Mouse (Mus musculus): ENCODE results near the gene Tarm1. TPM values are rescaled to one million over a fixed set of nuclear protein-coding genes. Genes with fewer than 3 reads are reported as not detected.

Gene Tarm1
- 1.9 TPM for polyA plus RNA-seq (2014; fragmentation: Illumina TruSeq; extraction: RNeasy Lipid Tissue Mini Kit (QIAGEN cat#74804); ENCODE audit: low read depth, low replicate concordance)

GRCm38 (mm10) chr7:3502439-3502838, at the start of gene Tarm1:
TSS of gene Tarm1 (minus strand) at chr7:3502624.

Other genes starting within 250 kb of the Tarm1 start
- gene Myadm, start 213.5 kb downstream of the Tarm1 start, polyA plus RNA-seq (2014; fragmentation: Illumina TruSeq; extraction: RNeasy Lipid Tissue Mini Kit (QIAGEN cat#74804); ENCODE audit: low read depth, low replicate concordance), result 43.0 TPM
- not detected for gene Prkcg, start 213.4 kb downstream of the Tarm1 start, polyA plus RNA-seq (2014; fragmentation: Illumina TruSeq; extraction: RNeasy Lipid Tissue Mini Kit (QIAGEN cat#74804); ENCODE audit: low read depth, low replicate concordance)
- 0.24 TPM for gene Cacng7, start 169.7 kb downstream of the Tarm1 start, polyA plus RNA-seq (2014; fragmentation: Illumina TruSeq; extraction: RNeasy Lipid Tissue Mini Kit (QIAGEN cat#74804); ENCODE audit: low read depth, low replicate concordance)
- not detected for gene Cacng8, start 111.9 kb downstream of the Tarm1 start, polyA plus RNA-seq (2014; fragmentation: Illumina TruSeq; extraction: RNeasy Lipid Tissue Mini Kit (QIAGEN cat#74804); ENCODE audit: low read depth, low replicate concordance)
- not detected for gene Cacng6, start 78.4 kb downstream of the Tarm1 start, polyA plus RNA-seq (2014; fragmentation: Illumina TruSeq; extraction: RNeasy Lipid Tissue Mini Kit (QIAGEN cat#74804); ENCODE audit: low read depth, low replicate concordance)
- not detected for gene Oscar, start 113.5 kb upstream of the Tarm1 start, polyA plus RNA-seq (2014; fragmentation: Illumina TruSeq; extraction: RNeasy Lipid Tissue Mini Kit (QIAGEN cat#74804); ENCODE audit: low read depth, low replicate concordance)
- 32.4 TPM for gene Ndufa3, start 114.7 kb upstream of the Tarm1 start, polyA plus RNA-seq (2014; fragmentation: Illumina TruSeq; extraction: RNeasy Lipid Tissue Mini Kit (QIAGEN cat#74804); ENCODE audit: low read depth, low replicate concordance)
- not detected for gene Tfpt, start 127.3 kb upstream of the Tarm1 start, polyA plus RNA-seq (2014; fragmentation: Illumina TruSeq; extraction: RNeasy Lipid Tissue Mini Kit (QIAGEN cat#74804); ENCODE audit: low read depth, low replicate concordance)
- gene Prpf31, start 127.4 kb upstream of the Tarm1 start, polyA plus RNA-seq (2014; fragmentation: Illumina TruSeq; extraction: RNeasy Lipid Tissue Mini Kit (QIAGEN cat#74804); ENCODE audit: low read depth, low replicate concordance), result 20.0 TPM
- 5.7 TPM for gene Cnot3, start 142.6 kb upstream of the Tarm1 start, polyA plus RNA-seq (2014; fragmentation: Illumina TruSeq; extraction: RNeasy Lipid Tissue Mini Kit (QIAGEN cat#74804); ENCODE audit: low read depth, low replicate concordance)
- gene Leng1, start 163.2 kb upstream of the Tarm1 start, polyA plus RNA-seq (2014; fragmentation: Illumina TruSeq; extraction: RNeasy Lipid Tissue Mini Kit (QIAGEN cat#74804); ENCODE audit: low read depth, low replicate concordance), result 7.0 TPM
- 16.7 TPM for gene Tmc4, start 174.9 kb upstream of the Tarm1 start, polyA plus RNA-seq (2014; fragmentation: Illumina TruSeq; extraction: RNeasy Lipid Tissue Mini Kit (QIAGEN cat#74804); ENCODE audit: low read depth, low replicate concordance)
- 4.3 TPM for gene Tsen34, start 190.2 kb upstream of the Tarm1 start, polyA plus RNA-seq (2014; fragmentation: Illumina TruSeq; extraction: RNeasy Lipid Tissue Mini Kit (QIAGEN cat#74804); ENCODE audit: low read depth, low replicate concordance)
- 36.5 TPM for gene Mboat7, start 190.9 kb upstream of the Tarm1 start, polyA plus RNA-seq (2014; fragmentation: Illumina TruSeq; extraction: RNeasy Lipid Tissue Mini Kit (QIAGEN cat#74804); ENCODE audit: low read depth, low replicate concordance)
- 7.2 TPM for gene Rps9, start 201.4 kb upstream of the Tarm1 start, polyA plus RNA-seq (2014; fragmentation: Illumina TruSeq; extraction: RNeasy Lipid Tissue Mini Kit (QIAGEN cat#74804); ENCODE audit: low read depth, low replicate concordance)
- 0.97 TPM for gene Pirb, start 217.8 kb upstream of the Tarm1 start, polyA plus RNA-seq (2014; fragmentation: Illumina TruSeq; extraction: RNeasy Lipid Tissue Mini Kit (QIAGEN cat#74804); ENCODE audit: low read depth, low replicate concordance)